Mouse (Mus musculus): ENCODE data around the gene Smad6. TPM values are rescaled to one million over a fixed set of nuclear protein-coding genes. Genes with fewer than 3 reads are reported as not detected.

The Smad6 gene
- polyA plus RNA-seq, 1 experiment from 2014 or later, result 2.0 TPM

DNA sequence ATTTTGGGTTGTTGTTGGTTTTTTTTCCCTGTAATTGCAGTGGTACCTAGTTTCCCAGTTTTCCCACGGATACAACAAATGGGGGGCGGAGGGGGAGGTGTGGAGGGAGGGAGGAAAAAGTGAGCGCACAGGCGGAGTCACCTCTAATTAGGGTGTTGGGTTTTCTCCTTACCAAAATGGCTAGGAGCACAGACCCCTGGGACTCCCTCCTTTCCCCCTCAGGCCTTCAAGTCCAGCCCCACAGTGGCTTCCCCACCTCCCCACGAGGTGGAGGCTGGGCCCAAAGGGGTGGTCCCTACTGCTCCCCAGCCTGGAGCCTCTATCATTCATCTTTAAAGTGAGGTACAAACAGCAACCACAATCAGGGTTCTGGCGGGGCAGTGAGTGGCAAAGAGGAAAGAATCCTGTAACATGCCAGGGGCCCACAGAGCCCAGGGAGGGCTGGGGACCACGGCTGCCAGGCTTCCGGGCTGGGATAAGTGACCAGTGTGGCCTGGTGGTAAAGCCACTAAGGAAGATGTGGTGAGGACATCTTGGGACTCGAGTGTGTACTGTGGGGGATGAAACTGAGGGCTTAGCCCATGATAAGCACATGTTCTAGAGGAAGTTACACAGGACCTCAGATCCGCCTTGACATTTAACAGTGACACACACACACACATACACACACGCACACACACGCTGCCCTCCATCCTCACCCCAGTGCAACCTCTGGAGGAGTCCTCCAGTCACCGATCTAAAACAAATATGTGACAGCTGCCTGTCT lies 47.4 kb downstream of the Smad6 start:
- H3K4me2 ChIP-seq (ENCODE audit: low read length), result no peak overlapping the region
- H3K27ac ChIP-seq (replicated peaks; ENCODE audit: low read depth, low read length), result no peak overlapping the region
- no peaks in the 10 kb centered on the region for H3K36me3 ChIP-seq (ENCODE audit: control insufficient read depth, insufficient read depth, low read length)
- 56% methylated on average over 13 of the region's 13 CpGs for WGBS
- no peaks in the 10 kb centered on the region for H3K27me3 ChIP-seq (ENCODE audit: control insufficient read depth, insufficient read depth, low read length)
- H3K9me3 ChIP-seq (ENCODE audit: control insufficient read depth, low read length), result no peaks in the 10 kb centered on the region
- DNase-seq, result no peak
- no peak overlapping the region for H3K9ac ChIP-seq (replicated peaks; ENCODE audit: low read length)
- ATAC-seq (ENCODE audit: low FRiP score, low TSS enrichment), result no peak
- H3K4me1 ChIP-seq (ENCODE audit: control insufficient read depth, insufficient read depth, low read length), result 0 out of 2 replicates have a peak, but pooled peaks cover 6% of the 10 kb centered on the region
- no peak overlapping the region for H3K4me3 ChIP-seq (replicated peaks; ENCODE audit: low read depth, low read length)

- Histone ChIP-seq H3K36me3 (ENCODE audit: control insufficient read depth, insufficient read depth, low read length) (no peaks in the 10 kb centered on the region), H3K9me3 (ENCODE audit: control insufficient read depth, low read length) (no peaks in the 10 kb centered on the region), H3K9ac (replicated peaks; ENCODE audit: low read length) (no peak overlapping the region), H3K27ac (replicated peaks; ENCODE audit: low read depth, low read length) (no peak overlapping the region), H3K27me3 (ENCODE audit: control insufficient read depth, insufficient read depth, low read length) (no peaks in the 10 kb centered on the region), H3K4me2 (ENCODE audit: low read length) (no peak overlapping the region), H3K4me3 (replicated peaks; ENCODE audit: low read depth, low read length) (no peak overlapping the region), H3K4me1 (ENCODE audit: control insufficient read depth, insufficient read depth, low read length) (0 out of 2 replicates have a peak, but pooled peaks cover 6% of the 10 kb centered on the region)
- ATAC-seq (ENCODE audit: low FRiP score, low TSS enrichment) (no peak), DNase-seq (no peak)
- 44% methylated on average over 14 of the region's 14 CpGs for WGBS
Observed at GRCm38 (mm10) chr9:63973662-63974190, 48.1 kb downstream of the Smad6 start.

DNA sequence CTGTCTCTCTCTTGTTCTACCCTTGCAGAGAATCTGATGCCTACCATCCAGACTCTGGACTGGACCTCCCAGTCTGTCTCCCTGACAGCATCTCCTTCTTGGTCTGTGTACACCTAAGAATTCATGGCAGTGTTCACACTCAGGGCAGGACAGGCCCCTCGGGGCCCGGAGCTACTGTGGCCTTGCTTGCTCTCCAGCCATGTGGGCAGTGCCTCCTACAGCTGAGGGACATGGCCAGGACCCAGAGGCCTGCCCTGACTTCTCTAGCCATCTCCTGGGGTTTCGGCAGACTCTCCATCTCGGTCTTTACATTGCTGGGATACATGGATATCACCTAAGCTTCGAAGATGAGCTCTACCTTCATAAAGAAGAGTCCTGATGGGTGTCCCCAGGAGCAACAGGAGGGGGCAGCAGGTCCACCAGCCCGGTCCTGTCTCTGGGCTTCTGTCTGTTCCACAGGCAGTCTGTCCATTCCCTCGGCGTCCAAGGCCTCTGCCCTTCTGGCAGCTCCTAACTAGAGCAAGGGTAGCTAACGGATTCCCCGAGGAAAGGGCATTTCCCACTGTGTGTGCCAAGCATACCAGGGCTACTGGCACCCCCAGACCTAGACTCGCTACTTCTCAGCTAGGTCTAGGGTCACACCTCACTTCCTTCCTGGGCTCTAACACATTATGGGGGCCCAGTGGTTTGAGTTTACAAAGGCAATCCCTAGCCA lies 49.1 kb downstream of the Smad6 start:
- 94% methylated on average over 11 of the region's 11 CpGs for WGBS
- Histone ChIP-seq H3K9ac (replicated peaks; ENCODE audit: low read length) (no peak overlapping the region), H3K36me3 (ENCODE audit: control insufficient read depth, insufficient read depth, low read length) (no peaks in the 10 kb centered on the region), H3K4me3 (replicated peaks; ENCODE audit: low read depth, low read length) (no peak overlapping the region), H3K4me2 (ENCODE audit: low read length) (no peak overlapping the region), H3K27me3 (ENCODE audit: control insufficient read depth, insufficient read depth, low read length) (no peaks in the 10 kb centered on the region), H3K4me1 (ENCODE audit: control insufficient read depth, insufficient read depth, low read length) (0 out of 2 replicates have a peak, but pooled peaks cover 6% of the 10 kb centered on the region), H3K9me3 (ENCODE audit: control insufficient read depth, low read length) (no peaks in the 10 kb centered on the region), H3K27ac (replicated peaks; ENCODE audit: low read depth, low read length) (no peak overlapping the region)
- DNase-seq, result no peak
- no peak for ATAC-seq (ENCODE audit: low FRiP score, low TSS enrichment)

- 77% methylated on average over 4 of the region's 4 CpGs for WGBS
- Histone ChIP-seq H3K4me2 (ENCODE audit: low read length) (no peak overlapping the region), H3K36me3 (ENCODE audit: control insufficient read depth, insufficient read depth, low read length) (no peaks in the 10 kb centered on the region), H3K4me3 (replicated peaks; ENCODE audit: low read depth, low read length) (no peak overlapping the region), H3K27ac (replicated peaks; ENCODE audit: low read depth, low read length) (no peak overlapping the region), H3K9ac (replicated peaks; ENCODE audit: low read length) (no peak overlapping the region), H3K4me1 (ENCODE audit: control insufficient read depth, insufficient read depth, low read length) (0 out of 2 replicates have a peak, but pooled peaks cover 6% of the 10 kb centered on the region), H3K9me3 (ENCODE audit: control insufficient read depth, low read length) (no peaks in the 10 kb centered on the region), H3K27me3 (ENCODE audit: control insufficient read depth, insufficient read depth, low read length) (no peaks in the 10 kb centered on the region)
- no peak for ATAC-seq (ENCODE audit: low FRiP score, low TSS enrichment)
- no peak for DNase-seq
Observed at GRCm38 (mm10) chr9:63971557-63971956, 50.3 kb downstream of the Smad6 start.

DNA sequence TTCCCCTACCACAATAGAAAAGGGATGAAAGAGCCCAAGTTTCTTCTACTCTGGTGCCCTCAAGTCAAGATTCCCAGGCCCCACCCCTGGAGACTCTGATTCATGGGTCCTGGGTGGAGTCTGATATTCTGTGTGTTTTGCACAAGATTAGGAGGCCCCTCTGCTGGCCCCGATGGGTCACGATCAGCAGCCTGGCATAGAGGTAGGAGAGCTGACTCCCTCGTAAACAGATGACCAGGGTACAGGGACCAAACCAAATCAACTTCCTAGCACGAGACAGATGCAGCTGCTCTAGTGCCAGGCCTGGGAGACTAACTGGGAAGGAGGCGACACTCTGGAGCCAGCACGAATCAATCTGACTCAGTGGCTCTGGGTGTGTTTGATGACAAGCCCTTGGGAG lies 51.0 kb downstream of the Smad6 start:
- 0 out of 2 replicates have a peak, but pooled peaks cover 3% of the 10 kb centered on the region for H3K4me1 ChIP-seq (ENCODE audit: control insufficient read depth, insufficient read depth, low read length)
- no peak overlapping the region for H3K9ac ChIP-seq (replicated peaks; ENCODE audit: low read length)
- H3K4me2 ChIP-seq (ENCODE audit: low read length), result no peak overlapping the region
- H3K36me3 ChIP-seq (ENCODE audit: control insufficient read depth, insufficient read depth, low read length), result no peaks in the 10 kb centered on the region
- no peaks in the 10 kb centered on the region for H3K27me3 ChIP-seq (ENCODE audit: control insufficient read depth, insufficient read depth, low read length)
- ATAC-seq (ENCODE audit: low FRiP score, low TSS enrichment), result no peak
- 82% methylated on average over 6 of the region's 6 CpGs for WGBS
- H3K27ac ChIP-seq (replicated peaks; ENCODE audit: low read depth, low read length), result no peak overlapping the region
- H3K9me3 ChIP-seq (ENCODE audit: control insufficient read depth, low read length), result no peaks in the 10 kb centered on the region
- no peak for DNase-seq
- H3K4me3 ChIP-seq (replicated peaks; ENCODE audit: low read depth, low read length), result no peak overlapping the region

DNA sequence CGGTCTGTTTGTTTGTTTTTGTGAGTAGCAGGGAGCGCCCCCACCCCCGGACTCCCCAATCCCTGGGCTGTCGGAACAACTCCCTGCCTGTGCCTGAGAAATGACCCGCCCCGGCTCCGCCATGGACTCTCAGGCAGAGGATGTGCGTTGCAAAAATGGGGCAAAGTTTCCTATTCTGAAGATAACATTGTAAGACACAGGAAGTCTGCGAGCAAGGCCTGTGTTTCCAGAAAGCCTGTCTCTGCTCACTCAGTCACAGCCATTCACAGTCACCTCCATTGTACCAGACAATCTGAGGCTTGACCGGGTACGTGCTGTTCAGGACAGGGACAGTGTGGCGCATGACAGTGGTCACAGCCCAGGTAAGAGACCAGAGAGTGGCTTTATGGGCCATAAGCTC lies 51.5 kb downstream of the Smad6 start:
- H3K9me3 ChIP-seq (ENCODE audit: control insufficient read depth, low read length), result no peaks in the 10 kb centered on the region
- no peak overlapping the region for H3K9ac ChIP-seq (replicated peaks; ENCODE audit: low read length)
- DNase-seq (no peak), ATAC-seq (ENCODE audit: low FRiP score, low TSS enrichment) (no peak)
- no peaks in the 10 kb centered on the region for H3K27me3 ChIP-seq (ENCODE audit: control insufficient read depth, insufficient read depth, low read length)
- H3K36me3 ChIP-seq (ENCODE audit: control insufficient read depth, insufficient read depth, low read length), result no peaks in the 10 kb centered on the region
- no peak overlapping the region for H3K27ac ChIP-seq (replicated peaks; ENCODE audit: low read depth, low read length)
- H3K4me3 ChIP-seq (replicated peaks; ENCODE audit: low read depth, low read length), result no peak overlapping the region
- no peak overlapping the region for H3K4me2 ChIP-seq (ENCODE audit: low read length)
- H3K4me1 ChIP-seq (ENCODE audit: control insufficient read depth, insufficient read depth, low read length), result no peaks in the 10 kb centered on the region
- WGBS, result 80% methylated on average over 12 of the region's 12 CpGs

- no peak overlapping the region for H3K9ac ChIP-seq (replicated peaks; ENCODE audit: low read length)
- 94% methylated on average over 10 of the region's 10 CpGs for whole genome bisulfite sequencing
- no peak overlapping the region for H3K4me3 ChIP-seq (replicated peaks; ENCODE audit: low read depth, low read length)
- no peak overlapping the region for H3K27ac ChIP-seq (replicated peaks; ENCODE audit: low read depth, low read length)
- H3K9me3 ChIP-seq (ENCODE audit: control insufficient read depth, low read length), result no peaks in the 10 kb centered on the region
- DNase-seq, result no peak
- H3K36me3 ChIP-seq (ENCODE audit: control insufficient read depth, insufficient read depth, low read length), result no peaks in the 10 kb centered on the region
- no peak overlapping the region for H3K4me2 ChIP-seq (ENCODE audit: low read length)
- no peak for ATAC-seq (ENCODE audit: low FRiP score, low TSS enrichment)
- H3K27me3 ChIP-seq (ENCODE audit: control insufficient read depth, insufficient read depth, low read length), result no peaks in the 10 kb centered on the region
- H3K4me1 ChIP-seq (ENCODE audit: control insufficient read depth, insufficient read depth, low read length), result no peaks in the 10 kb centered on the region
Observed at GRCm38 (mm10) chr9:63969467-63969866, 52.4 kb downstream of the Smad6 start.

DNA sequence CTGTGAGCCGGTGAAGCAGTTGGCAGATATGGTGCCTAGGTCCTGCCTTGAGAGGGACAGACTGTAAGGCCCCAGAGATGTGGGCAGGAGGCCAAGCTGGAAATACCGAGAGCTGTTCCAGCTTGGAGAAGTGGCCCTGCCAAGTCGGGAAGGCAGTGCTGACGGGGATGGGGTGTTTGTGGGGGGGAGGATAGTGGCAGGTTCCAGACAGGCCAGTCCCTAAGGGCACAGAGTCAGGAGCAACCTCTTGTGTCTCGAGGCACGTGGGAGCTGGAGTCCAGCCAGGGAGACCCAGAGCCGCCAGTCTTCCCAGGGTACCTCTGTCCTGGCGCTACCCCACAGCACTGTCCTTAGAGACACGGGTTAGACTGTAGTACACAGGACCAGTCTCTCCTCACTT lies 53.3 kb downstream of the Smad6 start:
- Histone ChIP-seq H3K36me3 (ENCODE audit: control insufficient read depth, insufficient read depth, low read length) (no peaks in the 10 kb centered on the region), H3K9me3 (ENCODE audit: control insufficient read depth, low read length) (no peaks in the 10 kb centered on the region), H3K27me3 (ENCODE audit: control insufficient read depth, insufficient read depth, low read length) (no peaks in the 10 kb centered on the region), H3K9ac (replicated peaks; ENCODE audit: low read length) (no peak overlapping the region), H3K27ac (replicated peaks; ENCODE audit: low read depth, low read length) (no peak overlapping the region), H3K4me1 (ENCODE audit: control insufficient read depth, insufficient read depth, low read length) (no peaks in the 10 kb centered on the region), H3K4me2 (ENCODE audit: low read length) (no peak overlapping the region), H3K4me3 (replicated peaks; ENCODE audit: low read depth, low read length) (no peak overlapping the region)
- WGBS, result 61% methylated on average over 9 of the region's 9 CpGs
- ATAC-seq (ENCODE audit: low FRiP score, low TSS enrichment) (no peak; the same call in 1 of the 2 replicates), DNase-seq (peak; percentile 67)

Data from midbrain, embryonic 14.5 days (tissue).